Mouse (Mus musculus): ENCODE data around the gene Lin7c. TPM values are rescaled to one million over a fixed set of nuclear protein-coding genes. Genes with fewer than 3 reads are reported as not detected.

Lin7c gene
- polyA plus RNA-seq, 2 experiments = 7.2 to 17.3 TPM

- Histone ChIP-seq H3K4me2 (ENCODE audit: low read depth) (no peak overlapping the region), H3K36me3 (replicated peaks; ENCODE audit: control insufficient read depth, insufficient read depth, low read depth) (no peaks in the 10 kb centered on the region), H3K4me1 (replicated peaks; ENCODE audit: control insufficient read depth in 2 of 2, insufficient read depth in 2 of 2, low read length in 1 of 2) (no peaks in the 10 kb centered on the region), H3K27me3 (ENCODE audit: control insufficient read depth, insufficient read depth, low read length) (no peaks in the 10 kb centered on the region), H3K9ac (replicated peaks) (no peak overlapping the region), H3K27ac (no peak overlapping the region), H3K9me3 (ENCODE audit: control insufficient read depth, low read length) (no peaks in the 10 kb centered on the region), H3K4me3 (ENCODE audit: insufficient read depth in 1 of 2, low read depth in 2 of 2, low read length in 2 of 2) (no peak overlapping the region)
- WGBS (ENCODE audit: insufficient replicate concordance) = 44% methylated on average over 4 of the region's 4 CpGs
- DNase-seq (ENCODE audit: low read depth in 3 of 3, low spot score in 3 of 3) = no peak
- TF ChIP-seq EP300 (IDR thresholded peaks at IDR 0.05; ENCODE audit: low read depth) (no peak), CTCF (IDR thresholded peaks at IDR 0.05; ENCODE audit: low read depth) (no peak)
- ATAC-seq (ENCODE audit: insufficient read depth) = no peak
Observed at GRCm38 (mm10) chr2:109884507-109884906, 6.1 kb upstream of the Lin7c start.

DNA sequence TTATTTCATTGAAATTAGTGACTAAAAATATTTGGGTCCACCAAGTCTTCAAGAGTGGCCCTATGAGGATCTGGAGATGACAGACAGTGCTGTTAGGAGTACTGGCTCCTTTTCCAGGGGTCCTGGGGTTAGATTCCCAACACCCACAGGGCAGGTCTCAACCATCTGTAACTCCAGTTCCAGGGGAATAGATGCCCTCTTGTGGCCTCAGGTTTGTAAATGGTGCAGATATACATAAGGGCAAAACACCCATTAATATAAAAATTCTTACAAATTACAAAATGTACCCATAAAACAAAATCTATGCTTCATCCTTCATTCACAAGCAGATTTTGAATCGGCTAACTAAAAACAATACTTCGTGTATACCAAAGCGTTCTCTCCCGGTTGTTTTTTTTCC lies 585 bp upstream of the Lin7c start:
- no peak for DNase-seq (ENCODE audit: low read depth in 3 of 3, low spot score in 3 of 3)
- Histone ChIP-seq H3K9me3 (ENCODE audit: control insufficient read depth, low read length) (no peaks in the 10 kb centered on the region), H3K4me2 (ENCODE audit: low read depth) (peak overlapping the region; percentile 70), H3K4me1 (replicated peaks; ENCODE audit: control insufficient read depth in 2 of 2, insufficient read depth in 2 of 2, low read length in 1 of 2) (peaks cover 9% of the 10 kb centered on the region in 2 experiments), H3K27me3 (ENCODE audit: control insufficient read depth, insufficient read depth, low read length) (no peaks in the 10 kb centered on the region), H3K4me3 (ENCODE audit: insufficient read depth in 1 of 2, low read depth in 2 of 2, low read length in 2 of 2) (peak overlapping the region; percentile 75 to 97; a peak in 3 of 4 replicates), H3K27ac (no peak overlapping the region), H3K36me3 (replicated peaks; ENCODE audit: control insufficient read depth, insufficient read depth, low read depth) (peaks cover 9% of the 10 kb centered on the region), H3K9ac (replicated peaks) (peak overlapping the region; percentile 98)
- no peak for ATAC-seq (ENCODE audit: insufficient read depth)
- WGBS (ENCODE audit: insufficient replicate concordance) = 43% methylated on average over 4 of the region's 4 CpGs
- no peak for TF ChIP-seq EP300 (IDR thresholded peaks at IDR 0.05; ENCODE audit: low read depth)
- no peak; the same call in 1 of the 2 replicates for TF ChIP-seq CTCF (IDR thresholded peaks at IDR 0.05; ENCODE audit: low read depth)

GRCm38 (mm10) chr2:109891031-109891430 lies 378 bp downstream of the Lin7c start:
- under 1% methylated on average over 27 of the region's 34 CpGs for WGBS (ENCODE audit: insufficient replicate concordance)
- peak overlapping the region; percentile 87 for H3K4me2 ChIP-seq (ENCODE audit: low read depth)
- DNase-seq (ENCODE audit: low read depth in 3 of 3, low spot score in 3 of 3) (peak in 1 of 3 experiments; percentile 12), ATAC-seq (ENCODE audit: insufficient read depth) (peak; percentile 78)
- H3K36me3 ChIP-seq (replicated peaks; ENCODE audit: control insufficient read depth, insufficient read depth, low read depth) = peaks cover 15% of the 10 kb centered on the region
- H3K9me3 ChIP-seq (ENCODE audit: control insufficient read depth, low read length) = no peaks in the 10 kb centered on the region
- peak overlapping the region; percentile 75 to 97 for H3K4me3 ChIP-seq (ENCODE audit: insufficient read depth in 1 of 2, low read depth in 2 of 2, low read length in 2 of 2)
- H3K4me1 ChIP-seq (replicated peaks; ENCODE audit: control insufficient read depth in 2 of 2, insufficient read depth in 2 of 2, low read length in 1 of 2) = peaks cover 9% of the 10 kb centered on the region in 2 experiments
- H3K27ac ChIP-seq = peak overlapping the region; percentile 69
- no peak for TF ChIP-seq EP300 (IDR thresholded peaks at IDR 0.05; ENCODE audit: low read depth)
- TF ChIP-seq CTCF (IDR thresholded peaks at IDR 0.05; ENCODE audit: low read depth) = no peak
- no peaks in the 10 kb centered on the region for H3K27me3 ChIP-seq (ENCODE audit: control insufficient read depth, insufficient read depth, low read length)
- H3K9ac ChIP-seq (replicated peaks) = peak overlapping the region; percentile 98

DNA sequence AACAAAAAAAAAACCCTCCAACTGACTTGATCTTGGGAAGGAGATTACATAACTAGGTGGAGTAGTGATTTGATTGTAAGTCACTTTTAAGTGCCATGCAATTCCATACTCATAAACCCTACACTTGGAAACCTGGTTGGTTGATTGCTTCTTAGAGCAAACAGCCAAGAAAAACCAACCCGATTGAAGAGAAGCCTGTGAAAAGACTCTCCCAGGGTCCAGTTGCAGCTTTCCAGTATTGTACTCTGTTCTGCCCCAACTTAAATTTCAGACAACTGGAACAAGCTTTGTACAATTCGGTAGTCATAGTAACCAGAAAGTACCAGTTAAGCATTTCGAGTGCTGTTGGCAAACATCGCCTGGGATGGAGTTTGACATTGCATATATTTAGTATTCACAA lies 818 bp downstream of the Lin7c start:
- DNase-seq (ENCODE audit: low read depth in 3 of 3, low spot score in 3 of 3) = no peak
- Histone ChIP-seq H3K4me2 (ENCODE audit: low read depth) (peak overlapping the region; percentile 87), H3K9ac (replicated peaks) (peak overlapping the region; percentile 98), H3K36me3 (replicated peaks; ENCODE audit: control insufficient read depth, insufficient read depth, low read depth) (peaks cover 15% of the 10 kb centered on the region), H3K27ac (peak overlapping the region; percentile 69), H3K4me1 (replicated peaks; ENCODE audit: control insufficient read depth in 2 of 2, insufficient read depth in 2 of 2, low read length in 1 of 2) (peaks cover 9% of the 10 kb centered on the region in 2 experiments), H3K27me3 (ENCODE audit: control insufficient read depth, insufficient read depth, low read length) (no peaks in the 10 kb centered on the region), H3K4me3 (ENCODE audit: insufficient read depth in 1 of 2, low read depth in 2 of 2, low read length in 2 of 2) (peak overlapping the region; percentile 75 to 97), H3K9me3 (ENCODE audit: control insufficient read depth, low read length) (no peaks in the 10 kb centered on the region)
- ATAC-seq (ENCODE audit: insufficient read depth) = no peak
- TF ChIP-seq EP300 (IDR thresholded peaks at IDR 0.05; ENCODE audit: low read depth) (no peak), CTCF (IDR thresholded peaks at IDR 0.05; ENCODE audit: low read depth) (no peak)
- WGBS (ENCODE audit: insufficient replicate concordance) = 33% methylated on average over 4 of the region's 4 CpGs

DNA sequence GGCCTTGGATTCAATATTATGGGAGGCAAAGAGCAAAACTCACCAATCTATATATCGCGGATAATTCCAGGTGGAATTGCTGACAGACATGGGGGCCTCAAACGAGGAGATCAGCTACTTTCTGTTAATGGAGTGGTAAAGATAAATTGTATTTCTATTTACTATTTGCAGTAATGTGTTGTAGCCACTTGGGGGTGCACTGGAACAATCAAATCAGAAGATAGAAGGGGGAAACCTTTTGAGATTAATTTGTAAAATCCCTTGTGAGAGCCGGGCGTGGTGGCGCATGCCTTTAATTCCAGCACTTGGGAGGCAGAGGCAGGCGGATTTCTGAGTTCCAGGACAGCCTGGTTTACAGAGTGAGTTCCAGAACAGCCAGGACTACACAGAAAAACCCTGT lies 5.7 kb downstream of the Lin7c start:
- TF ChIP-seq EP300 (IDR thresholded peaks at IDR 0.05; ENCODE audit: low read depth) (no peak), CTCF (IDR thresholded peaks at IDR 0.05; ENCODE audit: low read depth) (peak; percentile 32)

More for the DNA sequence above, 5.7 kb downstream of the Lin7c start:
- no peaks in the 10 kb centered on the region for H3K27me3 ChIP-seq (ENCODE audit: control insufficient read depth, insufficient read depth, low read length)
- H3K4me2 ChIP-seq (ENCODE audit: low read depth) = no peak overlapping the region
- H3K27ac ChIP-seq = no peak overlapping the region
- DNase-seq (ENCODE audit: low read depth in 3 of 3, low spot score in 3 of 3) = no peak
- WGBS (ENCODE audit: insufficient replicate concordance) = 71% methylated on average over 7 of the region's 7 CpGs
- ATAC-seq (ENCODE audit: insufficient read depth) = no peak
- H3K4me1 ChIP-seq (replicated peaks; ENCODE audit: control insufficient read depth in 2 of 2, insufficient read depth in 2 of 2, low read length in 1 of 2) = peaks cover 7 to 9% of the 10 kb centered on the region in 2 experiments
- peaks cover 43% of the 10 kb centered on the region for H3K36me3 ChIP-seq (replicated peaks; ENCODE audit: control insufficient read depth, insufficient read depth, low read depth)
- H3K9ac ChIP-seq (replicated peaks) = no peak overlapping the region
- H3K9me3 ChIP-seq (ENCODE audit: control insufficient read depth, low read length) = no peaks in the 10 kb centered on the region
- H3K4me3 ChIP-seq (ENCODE audit: insufficient read depth in 1 of 2, low read depth in 2 of 2, low read length in 2 of 2) = no peak overlapping the region
